Mouse (Mus musculus) intestine, embryonic 15.5 days (tissue): ENCODE data around the gene Grik5. TPM values are rescaled to one million over a fixed set of nuclear protein-coding genes. Genes with fewer than 3 reads are reported as not detected.

Source experiments
- ATAC-seq: fragments of 200-750 bp; cut with Nextera tagmentation; 2 replicates; pipeline ENCODE4 v1.8.0; 2017; ENCODE audit warnings: moderate TSS enrichment, moderate library complexity
- H3K27ac ChIP-seq: fragments of 300-500 bp; sonication (generic); 2 replicates; pipeline ENCODE4 v1.5.1; 2015; ENCODE audit warnings: mild to moderate bottlenecking, inconsistent platforms
- H3K27me3 ChIP-seq: fragments of 300-500 bp; sonication (generic); replicated peaks from 2 replicates; pipeline ENCODE4 v1.6.1; 2015; ENCODE audit warnings: inconsistent platforms
- H3K36me3 ChIP-seq: fragments of 300-500 bp; sonication (generic); 2 replicates; pipeline ENCODE4 v1.6.1; 2015; ENCODE audit warnings: inconsistent platforms
- H3K4me1 ChIP-seq: fragments of 300-500 bp; sonication (generic); replicated peaks from 2 replicates; pipeline ENCODE4 v1.6.1; 2015; ENCODE audit warnings: inconsistent platforms
- H3K4me2 ChIP-seq: fragments of 300-500 bp; sonication (generic); replicated peaks from 2 replicates; pipeline ENCODE4 v1.6.1; 2015; ENCODE audit warnings: mild to moderate bottlenecking, inconsistent platforms
- H3K4me3 ChIP-seq: fragments of 300-500 bp; sonication (generic); replicated peaks from 2 replicates; pipeline ENCODE4 v1.5.1; 2015; ENCODE audit warnings: inconsistent platforms
- H3K9ac ChIP-seq: fragments of 300-500 bp; sonication (generic); 2 replicates; pipeline ENCODE4 v1.6.1; 2015; ENCODE audit warnings: inconsistent platforms
- H3K9me3 ChIP-seq: fragments of 300-500 bp; sonication (generic); 2 replicates; pipeline ENCODE4 v1.6.1; 2016; ENCODE audit warnings: inconsistent platforms
- WGBS: fragments of 180-500 bp; shearing (Covaris S2); methylation state at CpG from one replicate; pipeline ENCODE4 v1.1.7; 2015; 5-methylcytosine and 5-hydroxymethylcytosine counted together
- polyA plus RNA-seq: library from polyadenylated mRNA; unstranded; fragments of >200 nt; fragmentation: Nextera tagmentation; extraction: Ambion mirVana; gene quantifications from 2 replicates; pipeline ENCODE4 v1.2.1, GENCODE M21; 2015

The Grik5 gene
- polyA plus RNA-seq, result 3.3 and 3.7 TPM in 2 replicates

GRCm38 (mm10) chr7:25071979-25072715 is at the start of gene Grik5, which contains the start of gene Zfp574:
TSS of gene Grik5 (minus strand) at chr7:25072346.
TSS of gene Zfp574 (plus strand) at chr7:25072567.
- Histone ChIP-seq H3K4me3 (peak within 1 kb of the TSS; percentile 62), H3K4me1 (peaks cover 27% of the 10 kb centered on the region), H3K9ac (peak within 1 kb of the TSS; percentile 70), H3K27me3 (no peaks in the 10 kb centered on the region), H3K9me3 (no peaks in the 10 kb centered on the region), H3K27ac (peak within 1 kb of the TSS; percentile 82), H3K36me3 (peaks cover 9% of the 10 kb centered on the region; the same call in 1 of the 2 replicates), H3K4me2 (peak within 1 kb of the TSS; percentile 94)
- ATAC-seq, result no peak; the same call in 1 of the 2 replicates
- WGBS, result 2% methylated on average over 26 of the region's 28 CpGs

GRCm38 (mm10) chr7:25121240-25121786 is 49.2 kb upstream of the Grik5 start:
- Histone ChIP-seq H3K4me1 (no peaks in the 10 kb centered on the region), H3K27ac (no peak overlapping the region), H3K9ac (no peak overlapping the region), H3K9me3 (no peaks in the 10 kb centered on the region), H3K4me2 (no peak overlapping the region), H3K27me3 (no peaks in the 10 kb centered on the region), H3K4me3 (no peak overlapping the region), H3K36me3 (no peaks in the 10 kb centered on the region)
- WGBS, result 65% methylated on average over 13 of the region's 13 CpGs
- no peak for ATAC-seq

- H3K9me3 ChIP-seq, result no peaks in the 10 kb centered on the region
- H3K9ac ChIP-seq, result no peak overlapping the region
- 71% methylated on average over 14 of the region's 25 CpGs for WGBS
- no peak overlapping the region for H3K27ac ChIP-seq
- H3K36me3 ChIP-seq, result no peaks in the 10 kb centered on the region
- no peak overlapping the region for H3K4me2 ChIP-seq
- H3K27me3 ChIP-seq, result peaks cover 2% of the 10 kb centered on the region; the same call in 1 of the 2 replicates
- no peak for ATAC-seq
- H3K4me1 ChIP-seq, result no peaks in the 10 kb centered on the region
- H3K4me3 ChIP-seq, result no peak overlapping the region
These were observed 48.1 kb upstream of the Grik5 start for GRCm38 (mm10) chr7:25120061-25120834.

- no peak overlapping the region for H3K27ac ChIP-seq
- no peaks in the 10 kb centered on the region for H3K4me1 ChIP-seq
- H3K27me3 ChIP-seq, result peaks cover 5% of the 10 kb centered on the region; the same call in 1 of the 2 replicates
- no peak for ATAC-seq
- WGBS, result 82% methylated on average over 16 of the region's 16 CpGs
- H3K4me2 ChIP-seq, result no peak overlapping the region
- H3K9me3 ChIP-seq, result no peaks in the 10 kb centered on the region
- H3K36me3 ChIP-seq, result no peaks in the 10 kb centered on the region
- H3K4me3 ChIP-seq, result no peak overlapping the region
- no peak overlapping the region for H3K9ac ChIP-seq
These were observed 40.9 kb upstream of the Grik5 start for GRCm38 (mm10) chr7:25112956-25113603.

DNA sequence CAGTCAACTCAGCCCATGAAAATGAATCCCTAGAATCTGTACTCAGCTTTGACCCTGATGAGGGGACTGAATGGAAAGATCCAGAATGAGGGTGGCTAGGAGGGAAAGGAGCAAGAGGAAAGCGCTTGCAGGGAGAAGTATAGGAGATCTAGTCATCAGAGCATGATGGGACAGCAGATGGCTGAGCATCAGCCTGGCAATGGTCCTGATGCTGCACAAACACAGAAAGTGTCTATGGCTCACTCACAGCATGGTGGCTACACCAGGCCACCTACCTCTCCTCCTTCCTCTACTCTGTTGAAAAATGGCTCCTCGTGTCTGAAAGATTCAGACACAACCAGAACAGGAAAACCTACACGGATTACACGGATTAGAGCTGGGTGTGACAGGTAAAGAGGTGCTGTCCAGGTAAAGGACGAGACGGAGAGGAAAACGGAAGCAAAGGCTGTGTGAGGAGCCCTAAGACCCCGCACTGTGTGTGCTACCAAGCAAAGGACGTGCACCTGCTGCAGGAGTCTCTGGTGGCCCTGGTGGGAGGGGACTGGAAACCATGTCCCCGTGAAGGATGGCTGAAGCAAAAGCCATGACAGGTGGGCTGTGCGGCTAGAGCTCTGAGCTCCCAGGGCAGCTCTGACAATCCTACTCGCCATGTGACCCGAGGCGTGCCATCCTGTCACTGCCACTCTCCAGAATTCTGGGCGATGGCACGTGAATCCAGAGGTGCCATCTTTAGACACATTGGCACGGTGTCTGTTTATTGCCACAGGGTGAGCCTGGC is 40.2 kb upstream of the Grik5 start:
- Histone ChIP-seq H3K9me3 (no peaks in the 10 kb centered on the region), H3K27ac (no peak overlapping the region), H3K27me3 (peaks cover 5% of the 10 kb centered on the region; the same call in 1 of the 2 replicates), H3K36me3 (no peaks in the 10 kb centered on the region), H3K4me3 (no peak overlapping the region), H3K9ac (no peak overlapping the region), H3K4me1 (no peaks in the 10 kb centered on the region), H3K4me2 (no peak overlapping the region)
- 83% methylated on average over 17 of the region's 17 CpGs for WGBS
- no peak for ATAC-seq

DNA sequence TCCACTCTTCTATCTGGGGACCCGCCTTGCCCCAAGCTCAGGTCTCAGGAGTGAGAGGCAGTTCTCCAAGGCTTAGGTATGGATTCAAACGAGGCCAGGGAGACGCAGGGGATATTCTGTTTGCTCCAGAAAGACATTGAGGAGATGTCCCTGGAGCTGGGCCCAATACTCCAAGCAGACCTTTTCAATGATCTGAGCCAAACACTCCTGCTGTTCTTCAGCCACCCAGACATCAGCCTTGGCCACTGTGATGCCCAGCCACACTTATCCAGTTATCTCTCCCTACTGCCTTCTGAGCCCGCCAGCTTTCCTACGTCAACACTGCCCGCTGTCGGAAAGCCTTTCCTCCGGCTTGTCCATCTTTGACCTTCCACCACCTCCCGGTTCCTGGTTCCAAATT is 38.2 kb upstream of the Grik5 start:
- ATAC-seq, result no peak
- Histone ChIP-seq H3K27me3 (peaks cover 5% of the 10 kb centered on the region; the same call in 1 of the 2 replicates), H3K4me3 (no peak overlapping the region), H3K9me3 (no peaks in the 10 kb centered on the region), H3K36me3 (no peaks in the 10 kb centered on the region), H3K4me2 (no peak overlapping the region), H3K4me1 (no peaks in the 10 kb centered on the region), H3K27ac (no peak overlapping the region), H3K9ac (no peak overlapping the region)
- WGBS, result 88% methylated on average over 9 of the region's 9 CpGs

GRCm38 (mm10) chr7:25109355-25109754 is 37.2 kb upstream of the Grik5 start:
- ATAC-seq, result no peak
- Histone ChIP-seq H3K27ac (no peak overlapping the region), H3K9me3 (no peaks in the 10 kb centered on the region), H3K27me3 (no peaks in the 10 kb centered on the region), H3K36me3 (no peaks in the 10 kb centered on the region), H3K4me1 (no peaks in the 10 kb centered on the region), H3K9ac (no peak overlapping the region), H3K4me3 (no peak overlapping the region), H3K4me2 (no peak overlapping the region)
- WGBS, result 75% methylated on average over 12 of the region's 12 CpGs

GRCm38 (mm10) chr7:25106790-25107502 is 34.8 kb upstream of the Grik5 start:
- Histone ChIP-seq H3K4me2 (no peak overlapping the region), H3K9me3 (no peaks in the 10 kb centered on the region), H3K9ac (no peak overlapping the region), H3K4me3 (no peak overlapping the region), H3K36me3 (no peaks in the 10 kb centered on the region), H3K27me3 (no peaks in the 10 kb centered on the region), H3K27ac (no peak overlapping the region), H3K4me1 (no peaks in the 10 kb centered on the region)
- peak; percentile 31; the same call in 1 of the 2 replicates for ATAC-seq
- 55% methylated on average over 16 of the region's 17 CpGs for WGBS

DNA sequence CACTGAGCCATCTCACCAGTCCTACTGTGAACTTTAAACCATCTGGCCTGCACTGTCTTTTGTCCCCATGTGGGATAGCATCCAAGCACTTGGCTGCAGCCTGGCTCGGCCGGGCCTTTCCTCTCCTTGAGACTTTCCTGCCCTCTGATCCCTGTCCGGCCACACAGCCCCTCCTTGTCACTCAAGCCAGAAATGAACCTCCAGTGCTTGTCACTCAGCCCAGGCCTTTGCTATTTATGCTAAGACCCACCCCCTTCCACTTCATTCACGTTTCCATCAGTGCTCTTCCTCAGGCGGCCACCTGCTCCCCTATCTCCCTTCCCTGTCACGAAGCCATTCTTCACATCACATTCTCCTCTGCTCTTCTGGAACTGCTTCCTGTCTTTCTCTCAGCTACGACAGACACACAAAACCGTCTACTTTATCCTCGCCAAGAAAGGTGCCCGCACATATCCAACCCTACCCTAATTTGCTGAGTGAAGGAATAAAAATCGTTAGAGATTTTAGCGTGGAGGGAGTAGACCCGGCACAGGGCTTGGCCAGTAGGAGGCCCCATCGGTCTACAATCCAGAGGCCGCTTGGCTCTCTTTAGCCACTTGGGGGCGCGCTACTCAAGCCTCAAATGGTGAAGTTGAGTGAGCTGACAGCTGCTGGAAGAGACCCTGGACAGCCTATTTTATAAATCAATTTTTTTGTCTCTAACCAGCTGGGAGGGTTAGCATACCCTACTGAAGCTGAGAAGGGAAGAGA is 33.4 kb upstream of the Grik5 start:
- no peak overlapping the region for H3K4me2 ChIP-seq
- no peak overlapping the region for H3K9ac ChIP-seq
- H3K4me1 ChIP-seq, result no peaks in the 10 kb centered on the region
- 20% methylated on average over 17 of the region's 17 CpGs for WGBS
- H3K27ac ChIP-seq, result no peak overlapping the region
- H3K36me3 ChIP-seq, result no peaks in the 10 kb centered on the region
- no peaks in the 10 kb centered on the region for H3K9me3 ChIP-seq
- peak; percentile 34; the same call in 1 of the 2 replicates for ATAC-seq
- no peak overlapping the region for H3K4me3 ChIP-seq
- H3K27me3 ChIP-seq, result no peaks in the 10 kb centered on the region

GRCm38 (mm10) chr7:25099581-25099980 is 27.4 kb upstream of the Grik5 start:
- H3K9ac ChIP-seq, result no peak overlapping the region
- H3K36me3 ChIP-seq, result no peaks in the 10 kb centered on the region
- H3K4me3 ChIP-seq, result no peak overlapping the region
- H3K27me3 ChIP-seq, result 0 out of 2 replicates have a peak, but pooled peaks cover 4% of the 10 kb centered on the region
- H3K4me2 ChIP-seq, result no peak overlapping the region
- WGBS, result 57% methylated on average over 4 of the region's 4 CpGs
- ATAC-seq, result no peak
- H3K27ac ChIP-seq, result no peak overlapping the region
- H3K9me3 ChIP-seq, result no peaks in the 10 kb centered on the region
- H3K4me1 ChIP-seq, result no peaks in the 10 kb centered on the region
